ENCODE assay signal across 16 mouse cellular contexts in genomic region chr2:79447198-79447597, GRCm38 (mm10). TPM values are rescaled to one million over a fixed set of nuclear protein-coding genes. Genes with fewer than 3 reads are reported as not detected.
"Had no signal": no experiment of that assay in that cellular context is flagged by ENCODE, and none has a peak within 500 bp of the region (broad histone marks: within the 10 kb centered on the region; RNA-seq: fewer than 3 reads in every experiment).

No protein-coding gene starts in this region.

- H3K4me2 ChIP-seq: limb, embryonic 12.5 days; liver, embryonic 13.5 days; midbrain, embryonic 12.5 days; neural tube, embryonic 15.5 days had no signal

- H3K9me3 ChIP-seq: limb, embryonic 12.5 days; liver, embryonic 13.5 days; megakaryocyte, embryonic 14.5 days; midbrain, embryonic 12.5 days; neural tube, embryonic 15.5 days had no signal

- H3K27ac ChIP-seq: kidney, postnatal 0 days; limb, embryonic 12.5 days; liver, embryonic 13.5 days; midbrain, embryonic 12.5 days; neural tube, embryonic 15.5 days had no signal

- ATAC-seq: liver, postnatal 0 days; lung, postnatal 0 days had no signal

- H3K36me3 ChIP-seq: limb, embryonic 12.5 days; liver, embryonic 13.5 days; midbrain, embryonic 12.5 days; neural tube, embryonic 15.5 days had no signal

- H3K9ac ChIP-seq: limb, embryonic 12.5 days; liver, embryonic 13.5 days; liver, postnatal 0 days; midbrain, embryonic 12.5 days; neural tube, embryonic 15.5 days had no signal

- H3K27me3 ChIP-seq: liver, embryonic 13.5 days; neural tube, embryonic 15.5 days had no signal

- H3K4me3 ChIP-seq: limb, embryonic 12.5 days; liver, embryonic 13.5 days; megakaryocyte, embryonic 14.5 days; midbrain, embryonic 12.5 days; neural tube, embryonic 15.5 days had no signal

- H3K4me1 ChIP-seq: limb, embryonic 12.5 days; liver, embryonic 13.5 days; megakaryocyte, embryonic 14.5 days; midbrain, embryonic 12.5 days; neural tube, embryonic 15.5 days had no signal

- DNase-seq: kidney, adult 8-10 months; kidney, postnatal 36 days; liver; liver, embryonic 13.5 days; liver, postnatal 0 days; lung, postnatal 36 days; right cerebral cortex, postnatal 4 days; spleen, adult 18-20 months; thymus, adult 18-20 months; thymus, postnatal 14 days had no signal

RNA-seq across cellular contexts. Expression of gene Neurod1, which starts 9.4 kb away (rescaled TPM):
- polyA plus RNA-seq: kidney, postnatal 0 days; liver, embryonic 13.5 days; liver, postnatal 0 days; lung, postnatal 0 days had no signal
